29 mouse cellular contexts compared by ENCODE assay signal in the genomic region with DNA sequence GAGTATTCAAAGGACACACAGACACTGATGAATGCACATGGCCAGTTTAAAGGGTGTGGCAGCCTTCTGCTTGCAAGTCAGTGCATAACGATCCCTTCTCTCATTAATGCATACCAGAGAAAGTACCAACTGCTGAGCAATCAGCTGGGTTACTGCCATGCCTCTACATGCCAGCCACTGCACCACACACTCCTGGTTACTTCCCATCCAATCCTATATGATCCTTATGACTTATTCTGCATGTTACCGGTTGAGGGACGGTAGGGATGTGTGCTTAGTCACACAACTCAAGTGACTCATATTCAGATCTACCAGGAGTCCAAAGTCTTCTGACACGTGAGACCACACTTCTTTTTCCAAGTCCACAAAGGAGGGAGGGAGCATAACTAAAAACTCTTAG.
A peak's percentile ranks its signal among the peaks of the same experiment; 100 is the strongest.
DNase-seq lines count a peak whose midpoint lies in the region; ATAC-seq and TF ChIP-seq lines count a peak whose summit lies in the region.
"Had no signal": no experiment of that assay in that cellular context is flagged by ENCODE, and none has a peak within 500 bp of the region (broad histone marks: within the 10 kb centered on the region; RNA-seq: fewer than 3 reads in every experiment).

No protein-coding gene starts in this region.

- in situ Hi-C loops in Patski (cut with MboI; ENCODE audit: low pct_unique_long_range_greater_than_20kb) = loop anchor here (5.0 kb wide), 1 partner anchor 141 kb away; no protein-coding TSS in a partner anchor

- no peak overlapping the region for H3K4me2 ChIP-seq in intestine, postnatal 0 days (replicated peaks; ENCODE audit: low read depth)
- H3K4me2 ChIP-seq: heart, embryonic 12.5 days; hindbrain, embryonic 13.5 days; midbrain, embryonic 13.5 days had no signal

- peak; percentile 44 for DNase-seq in 3134 (ENCODE audit: extremely low read depth, insufficient read length, low spot score)
- DNase-seq in 3T3-L1 (ENCODE audit: low read depth, low spot score) = peak; percentile 80
- DNase-seq in Patski (ENCODE audit: low read depth, low spot score) = peak; percentile 44
- no peak for DNase-seq in cerebellum, postnatal 36 days
- no peak for DNase-seq in spleen, postnatal 4 days (ENCODE audit: low spot score in 2 of 2)
- no peak for DNase-seq in cerebellum, adult 11 months
- no peak for DNase-seq in frontal cortex, postnatal 10 days (ENCODE audit: low spot score in 2 of 2)
- DNase-seq: adrenal gland, postnatal 14 days; cerebellum, adult 18-20 months; cerebellum, postnatal 10 days; gastrocnemius, postnatal 25 days; heart, adult 18-20 months; heart, postnatal 4 days; kidney, adult 2 months; kidney, postnatal 25 days; left cerebral cortex, postnatal 4 days; liver; lung, adult 2 months; lung, postnatal 10 days; thymus, adult 2 months; thymus, postnatal 36 days had no signal

- CTCF ChIA-PET in Patski (lab: Charles Lee) = interaction anchor here (1.1 kb wide), 1 partner anchor 14 kb away, joined by 3 read pairs; no protein-coding TSS in a partner anchor

- no peaks in the 10 kb centered on the region for H3K4me1 ChIP-seq in intestine, postnatal 0 days (replicated peaks; ENCODE audit: control insufficient read depth, insufficient read depth, low read length)
- H3K4me1 ChIP-seq: hindbrain, embryonic 13.5 days had no signal

- POLR2A ChIA-PET in Patski (lab: Charles Lee) = no interaction called here

- H3K9me3 ChIP-seq in intestine, postnatal 0 days (ENCODE audit: control insufficient read depth) = no peaks in the 10 kb centered on the region
- H3K9me3 ChIP-seq: heart, embryonic 12.5 days; hindbrain, embryonic 13.5 days; midbrain, embryonic 13.5 days had no signal

- TF ChIP-seq CTCF in Patski (IDR thresholded peaks at IDR 0.05) = no peak
- no peak for TF ChIP-seq CTCF in intestine, postnatal 0 days (IDR thresholded peaks at IDR 0.05; ENCODE audit: low read depth)

- no peak overlapping the region for H3K9ac ChIP-seq in intestine, postnatal 0 days (ENCODE audit: low read depth, low read length)
- H3K9ac ChIP-seq: heart, embryonic 12.5 days; hindbrain, embryonic 13.5 days; liver, embryonic 14.5 days; midbrain, embryonic 13.5 days had no signal

- H3K27ac ChIP-seq in intestine, postnatal 0 days (ENCODE audit: low read depth, low read length) = 0 out of 2 replicates have a peak overlapping the region, but pooled peaks have one; percentile 60
- H3K27ac ChIP-seq: hindbrain, embryonic 13.5 days; layer of hippocampus, adult 2 months; liver, embryonic 14.5 days; macrophage; midbrain, embryonic 13.5 days had no signal

- H3K36me3 ChIP-seq in intestine, postnatal 0 days (ENCODE audit: control insufficient read depth, insufficient read depth) = peaks cover 13% of the 10 kb centered on the region; the same call in 1 of the 2 replicates
- H3K36me3 ChIP-seq: heart, embryonic 12.5 days; hindbrain, embryonic 13.5 days; midbrain, embryonic 13.5 days had no signal

- whole genome bisulfite sequencing in intestine, postnatal 0 days = 34% methylated on average over 4 of the region's 4 CpGs

- ATAC-seq in Patski = peak; percentile 88
- peak; percentile 98 for ATAC-seq in intestine, postnatal 0 days
- ATAC-seq: forebrain, embryonic 14.5 days; midbrain, embryonic 13.5 days had no signal

- no peaks in the 10 kb centered on the region for H3K27me3 ChIP-seq in Patski
- no peaks in the 10 kb centered on the region for H3K27me3 ChIP-seq in intestine, postnatal 0 days (replicated peaks; ENCODE audit: control insufficient read depth, insufficient read depth, low read length)
- H3K27me3 ChIP-seq: heart, embryonic 12.5 days; hindbrain, embryonic 13.5 days; midbrain, embryonic 13.5 days had no signal

- no peak overlapping the region for H3K4me3 ChIP-seq in intestine, postnatal 0 days (ENCODE audit: low read depth, low read length)
- H3K4me3 ChIP-seq: heart, embryonic 12.5 days; hindbrain, embryonic 13.5 days; layer of hippocampus, adult 2 months; midbrain, embryonic 13.5 days had no signal

Comparison
In these comparisons a context has a peak if more than half of its experiments do, and no peak if none do; other contexts are left out.
1. DNase-seq: peak in 3134 (single experiment), 3T3-L1 (single experiment) and Patski (single experiment); none in cerebellum, postnatal 36 days (0 of 2), spleen, postnatal 4 days (0 of 2), cerebellum, adult 11 months (single experiment) and frontal cortex, postnatal 10 days (0 of 2).